Mouse (Mus musculus) MEL-GATA-1-ER (cell line): ENCODE measurements around the gene Pdzd2.

ENCODE experiments used
- DNase-seq: peaks from one replicate; pipeline ENCODE4 v3.0.0-alpha.2; 2012; ENCODE audit warnings: low read depth; ENCODE audit errors: extremely low read depth

The Pdzd2 gene

DNA sequence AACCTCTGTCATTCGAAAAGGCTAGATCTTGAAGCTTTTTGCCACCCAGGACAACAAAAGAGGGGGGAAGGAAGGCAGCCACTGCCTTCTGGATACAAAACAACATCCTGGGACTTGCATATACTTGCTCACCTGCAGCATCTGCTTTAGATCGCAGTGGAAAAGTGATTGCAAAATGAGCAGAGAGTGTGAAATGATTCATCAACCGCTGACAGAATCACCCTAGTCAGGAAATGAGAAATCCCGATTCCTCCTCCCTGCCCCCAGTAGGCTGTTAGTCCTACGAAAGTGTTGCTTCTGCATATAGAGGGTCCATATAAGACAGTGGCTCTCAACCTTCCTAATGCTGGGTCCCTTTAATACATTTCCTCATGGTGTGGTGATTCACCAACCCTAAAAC is 258.5 kb downstream of the Pdzd2 start:
- no peak for DNase-seq

- no peak for DNase-seq
These were observed 259.4 kb downstream of the Pdzd2 start for GRCm38 (mm10) chr15:12480369-12480768.

GRCm38 (mm10) chr15:12479326-12479725 is 260.4 kb downstream of the Pdzd2 start:
- peak; percentile 20 for DNase-seq

DNA sequence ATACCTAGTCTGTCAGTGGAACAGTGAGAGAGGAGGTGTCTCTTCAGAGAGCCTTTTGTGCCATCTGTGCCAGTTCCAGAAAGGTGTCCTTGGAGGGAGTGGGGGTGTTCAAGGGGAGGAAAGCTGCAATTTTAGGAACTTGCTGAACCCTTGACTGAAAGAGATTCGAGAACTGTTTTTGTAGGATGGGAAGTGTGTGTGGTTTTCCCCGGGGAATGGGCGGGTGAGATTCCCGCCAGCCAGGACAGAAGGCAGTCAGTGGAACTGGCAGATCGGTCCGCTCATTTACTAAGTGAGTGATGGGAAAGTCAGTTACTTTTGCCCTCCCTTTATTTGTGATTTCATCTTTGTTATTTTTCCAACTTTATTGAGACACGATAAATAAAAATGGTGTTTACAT is 266.1 kb downstream of the Pdzd2 start:
- DNase-seq = no peak

- no peak for DNase-seq
These were observed 267.1 kb downstream of the Pdzd2 start for GRCm38 (mm10) chr15:12472646-12473045.

DNA sequence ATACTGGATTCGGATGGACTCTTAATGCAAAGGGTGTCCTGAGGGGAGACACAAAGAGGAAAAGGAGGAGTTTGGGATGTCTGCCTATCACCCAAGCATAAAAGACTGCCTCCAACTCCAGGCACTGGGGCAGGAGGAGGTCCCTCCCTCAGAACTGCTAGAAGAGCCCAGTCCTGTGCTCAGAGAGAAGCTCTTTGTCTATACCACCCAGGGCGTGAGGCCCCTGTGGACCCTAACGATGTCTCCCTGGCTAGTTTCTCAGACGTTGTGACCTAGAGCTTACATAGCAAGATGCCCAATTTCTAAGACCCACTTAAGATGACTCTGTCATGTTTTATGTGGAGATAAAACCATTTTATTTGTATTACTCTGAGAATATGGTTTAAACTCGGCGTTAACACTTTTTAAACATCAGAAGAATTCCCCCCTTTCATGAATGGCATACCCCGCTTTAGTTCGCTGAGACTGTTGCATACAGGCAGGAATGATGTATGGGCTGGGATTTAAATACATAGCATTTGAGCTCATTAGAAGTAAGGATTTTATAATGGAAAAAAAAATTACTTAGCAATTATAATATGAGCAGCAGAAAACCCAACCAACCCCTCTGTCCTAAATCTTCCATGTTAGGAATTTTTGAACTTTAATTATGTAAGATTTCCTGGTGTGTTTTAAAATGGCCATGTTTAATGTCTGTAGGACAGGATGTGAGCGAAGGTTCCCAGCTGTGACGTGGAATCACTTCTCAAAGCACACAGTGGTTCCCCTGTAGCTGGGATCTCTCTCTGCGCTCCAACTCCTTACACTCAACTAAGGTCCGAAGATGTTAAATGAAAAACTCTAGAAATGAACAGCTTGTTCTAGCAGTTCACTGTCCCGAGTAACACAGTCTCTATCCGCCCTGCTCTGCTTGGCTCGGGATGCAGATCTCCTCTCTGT is 268.6 kb downstream of the Pdzd2 start:
- no peak for DNase-seq

GRCm38 (mm10) chr15:12468625-12469024 is 271.1 kb downstream of the Pdzd2 start:
- DNase-seq = no peak

- DNase-seq = no peak
These were observed 274.0 kb downstream of the Pdzd2 start for GRCm38 (mm10) chr15:12465748-12466147.

DNA sequence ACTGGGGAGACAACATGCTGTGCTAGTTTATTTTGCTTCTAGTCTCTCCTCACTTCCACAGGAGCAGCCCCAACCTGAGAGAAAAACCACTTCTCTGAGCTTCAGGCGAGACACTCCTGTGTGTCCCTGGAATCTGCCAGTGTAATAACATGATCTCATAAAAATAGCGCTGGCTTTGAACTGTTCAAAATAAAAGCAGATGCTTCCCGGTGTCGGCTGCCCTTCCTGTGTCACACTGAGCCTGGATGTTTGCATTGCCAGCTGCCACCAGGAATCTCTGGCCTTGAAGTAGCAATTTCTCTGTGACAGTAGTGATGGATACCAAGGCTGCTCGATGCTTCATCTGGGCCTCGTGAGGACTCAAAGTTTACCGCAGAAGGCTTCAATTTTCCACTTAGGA is 282.9 kb downstream of the Pdzd2 start:
- DNase-seq = no peak

DNA sequence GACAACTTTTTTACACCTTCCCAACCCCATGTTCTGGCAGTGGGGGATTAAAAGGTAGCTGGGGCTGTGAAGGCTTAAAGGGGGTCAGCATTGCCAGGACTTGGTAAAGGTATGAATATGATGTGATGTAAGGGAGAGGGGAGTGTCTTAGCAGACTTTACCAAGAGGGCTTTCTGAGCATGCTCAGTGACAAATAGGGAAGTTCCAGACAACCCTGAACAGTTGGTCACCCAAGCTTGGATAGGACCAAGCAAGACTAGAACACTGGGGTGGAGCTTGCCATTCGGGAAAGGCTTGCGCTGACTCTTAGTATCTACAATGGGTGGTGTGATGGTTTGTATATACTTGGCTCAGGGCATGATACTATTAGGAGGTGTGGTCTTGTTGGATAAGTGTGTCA is 286.4 kb downstream of the Pdzd2 start:
- no peak for DNase-seq

GRCm38 (mm10) chr15:12452141-12452995 is 287.4 kb downstream of the Pdzd2 start:
- DNase-seq = no peak

- no peak for DNase-seq
These were observed 288.3 kb downstream of the Pdzd2 start for GRCm38 (mm10) chr15:12451448-12451847.

DNA sequence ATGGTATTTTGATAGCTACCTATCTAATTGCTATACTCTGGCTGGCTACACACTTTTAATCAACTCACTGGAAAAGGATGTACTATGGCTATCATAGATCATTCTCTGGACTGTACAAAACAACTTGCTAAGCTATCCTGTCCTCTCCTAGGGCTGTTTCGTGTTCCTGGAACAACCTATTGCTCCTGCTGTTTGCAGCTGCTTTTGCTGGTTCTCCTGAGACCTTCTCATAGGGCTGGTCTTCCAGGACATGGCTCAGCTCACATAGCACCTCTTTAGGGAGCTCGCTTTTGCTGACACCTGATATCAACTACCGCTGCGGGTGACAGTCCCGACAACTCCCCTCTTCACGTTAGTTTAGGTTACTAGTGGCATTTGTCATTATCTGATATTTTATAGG is 288.9 kb downstream of the Pdzd2 start:
- DNase-seq = no peak

DNA sequence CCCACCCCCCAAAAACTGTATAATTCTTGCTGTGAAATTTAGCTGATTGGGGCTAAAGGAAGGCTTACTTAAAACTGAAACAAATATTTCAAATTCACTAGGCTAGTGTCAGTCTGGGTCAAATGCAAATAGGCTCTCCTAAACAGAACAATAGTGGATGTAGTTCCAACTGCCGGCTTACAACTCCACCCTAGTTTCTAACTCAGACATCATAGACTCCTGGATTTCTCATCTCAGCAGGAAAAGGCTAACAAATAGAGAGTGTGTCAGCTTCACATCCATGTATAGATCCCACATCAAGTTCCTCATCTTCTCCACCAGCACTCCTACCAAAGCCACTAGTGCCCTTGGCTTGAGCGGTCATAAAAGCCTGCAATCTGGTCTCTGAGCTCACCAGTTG is 290.4 kb downstream of the Pdzd2 start:
- no peak for DNase-seq

GRCm38 (mm10) chr15:12447021-12447434 is 292.7 kb downstream of the Pdzd2 start:
- no peak for DNase-seq

DNA sequence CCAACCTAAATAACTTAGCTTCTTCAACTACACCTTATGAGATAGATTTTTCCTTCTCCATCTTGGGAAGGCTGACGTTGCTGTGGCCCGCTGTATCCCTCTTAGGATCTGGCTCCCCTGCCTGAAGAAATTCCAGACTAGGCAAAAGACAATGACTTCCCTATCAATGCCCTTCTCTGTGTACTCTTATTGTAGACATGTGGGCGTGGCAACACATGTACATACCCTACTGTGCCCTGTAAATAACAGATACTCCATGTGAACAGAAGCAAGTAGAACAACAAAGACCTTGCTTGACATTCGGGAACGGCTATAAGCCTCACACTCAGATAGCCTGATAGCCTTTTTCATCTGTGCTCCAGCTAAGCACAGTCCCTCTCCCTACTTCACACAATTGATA is 295.2 kb downstream of the Pdzd2 start:
- DNase-seq = no peak

DNA sequence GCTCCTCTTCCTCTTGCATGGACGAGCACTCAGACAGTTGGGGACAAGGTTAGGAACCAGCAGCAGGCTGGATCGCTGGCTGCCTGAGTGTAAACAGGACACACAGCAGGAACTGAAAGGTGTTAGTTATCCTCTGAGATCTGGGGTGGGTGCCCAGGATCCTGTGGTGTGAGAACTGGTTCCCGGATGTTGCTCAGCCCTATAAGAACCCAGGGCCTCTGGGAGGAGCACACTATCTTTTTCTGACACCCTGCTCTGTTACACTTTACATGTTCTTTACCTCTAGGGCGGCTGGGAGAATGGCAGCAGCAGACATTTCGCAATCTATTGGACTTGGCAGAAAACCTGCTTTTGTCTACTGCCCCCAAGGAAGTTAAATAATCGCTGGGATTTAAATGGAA is 300.4 kb downstream of the Pdzd2 start:
- DNase-seq = peak; percentile 81

DNA sequence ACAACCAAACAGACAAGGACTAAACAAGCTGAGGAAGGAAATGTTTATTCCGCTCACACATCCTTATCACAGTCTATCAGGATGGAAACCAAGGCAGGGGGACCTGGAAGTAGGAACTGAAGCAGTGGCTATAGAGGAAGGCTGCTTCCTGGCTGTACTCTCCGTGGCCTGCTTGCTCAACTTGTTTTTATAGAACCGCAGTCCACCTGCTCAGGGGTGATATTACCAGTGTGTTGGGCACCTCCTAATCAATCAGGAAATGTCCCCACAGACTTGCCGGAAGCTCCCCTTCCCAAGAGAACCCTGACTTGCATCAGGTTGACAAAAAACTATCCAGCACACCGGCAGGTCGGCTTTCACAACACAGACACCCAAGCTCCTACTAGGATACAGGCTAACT is 301.0 kb downstream of the Pdzd2 start:
- peak; percentile 35 for DNase-seq

DNA sequence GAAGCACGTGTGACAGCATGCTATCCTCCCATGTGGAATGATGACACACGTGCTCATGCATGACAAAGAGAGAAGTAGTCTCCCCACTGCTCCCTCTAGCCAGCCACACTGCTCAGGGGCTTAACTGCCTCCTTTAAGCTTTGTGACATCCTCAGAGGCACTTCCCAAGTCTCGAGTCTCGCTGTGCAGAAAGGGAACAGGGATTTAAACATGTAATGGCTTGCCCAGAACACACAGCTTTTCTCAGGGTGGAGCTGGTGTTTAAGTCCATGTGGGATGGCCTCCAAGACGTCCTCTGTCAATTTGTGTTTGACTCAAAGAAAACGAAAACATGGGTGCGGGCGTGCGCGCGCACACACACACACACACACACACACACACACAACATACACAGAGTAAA is 301.6 kb downstream of the Pdzd2 start:
- no peak for DNase-seq

GRCm38 (mm10) chr15:12435910-12436309 is 303.8 kb downstream of the Pdzd2 start:
- peak; percentile 45 for DNase-seq

DNA sequence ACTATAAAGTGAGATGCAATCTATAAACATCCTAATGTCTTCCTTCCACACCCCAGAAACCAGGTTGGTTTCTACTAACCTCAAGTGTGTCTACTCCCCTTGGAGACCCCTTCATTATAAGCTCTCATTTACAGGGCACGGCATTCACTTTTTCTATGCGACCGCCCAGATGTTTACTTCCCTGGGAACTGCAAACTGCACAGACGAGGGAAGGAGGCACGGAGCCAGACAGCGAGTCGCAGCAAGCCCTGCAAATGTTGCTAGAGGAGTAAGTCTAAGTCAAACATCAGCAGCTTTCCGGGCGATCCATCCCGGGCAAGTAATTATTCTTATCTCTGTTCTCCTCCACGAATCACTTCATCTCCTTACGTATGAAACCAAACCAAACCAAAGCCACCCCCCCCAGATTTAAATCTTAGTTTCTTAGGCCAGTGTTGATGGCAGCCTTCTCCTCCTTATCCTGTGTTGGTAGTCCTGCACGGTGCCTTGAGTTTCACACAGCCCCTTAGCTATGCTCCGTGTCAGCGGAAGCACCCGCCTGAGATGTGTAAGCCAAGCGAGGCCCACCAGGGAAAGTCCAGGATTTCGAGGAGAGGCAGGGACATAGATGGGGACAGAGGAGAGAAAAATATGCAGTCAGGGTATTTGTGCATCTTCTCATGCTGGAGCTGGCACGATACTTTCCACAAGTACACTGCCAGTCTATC is 305.7 kb downstream of the Pdzd2 start:
- no peak for DNase-seq

DNA sequence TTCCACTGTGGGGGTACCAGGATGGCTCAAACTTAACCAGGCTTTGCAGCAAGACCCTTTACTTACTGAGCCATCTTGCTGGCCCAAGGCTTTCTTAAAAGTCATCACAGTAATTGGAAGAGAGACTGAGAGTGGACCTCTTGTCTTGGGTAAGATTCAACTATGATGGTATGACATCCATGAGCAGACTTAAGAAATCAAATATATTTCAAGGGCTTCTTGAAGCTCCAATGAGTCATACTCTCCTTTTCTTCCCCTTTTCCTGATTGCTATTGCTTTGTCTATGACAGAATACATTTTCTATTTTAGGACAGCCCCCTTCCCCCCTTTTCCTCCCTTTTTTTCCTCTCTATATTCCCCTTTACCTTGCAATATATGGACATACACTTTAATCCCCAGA is 306.8 kb downstream of the Pdzd2 start:
- no peak for DNase-seq
